Mouse (Mus musculus): ENCODE results near the gene Fgf5. TPM values are rescaled to one million over a fixed set of nuclear protein-coding genes. Genes with fewer than 3 reads are reported as not detected.

Gene Fgf5
- polyA plus RNA-seq, 1 experiment, result not detected

DNA sequence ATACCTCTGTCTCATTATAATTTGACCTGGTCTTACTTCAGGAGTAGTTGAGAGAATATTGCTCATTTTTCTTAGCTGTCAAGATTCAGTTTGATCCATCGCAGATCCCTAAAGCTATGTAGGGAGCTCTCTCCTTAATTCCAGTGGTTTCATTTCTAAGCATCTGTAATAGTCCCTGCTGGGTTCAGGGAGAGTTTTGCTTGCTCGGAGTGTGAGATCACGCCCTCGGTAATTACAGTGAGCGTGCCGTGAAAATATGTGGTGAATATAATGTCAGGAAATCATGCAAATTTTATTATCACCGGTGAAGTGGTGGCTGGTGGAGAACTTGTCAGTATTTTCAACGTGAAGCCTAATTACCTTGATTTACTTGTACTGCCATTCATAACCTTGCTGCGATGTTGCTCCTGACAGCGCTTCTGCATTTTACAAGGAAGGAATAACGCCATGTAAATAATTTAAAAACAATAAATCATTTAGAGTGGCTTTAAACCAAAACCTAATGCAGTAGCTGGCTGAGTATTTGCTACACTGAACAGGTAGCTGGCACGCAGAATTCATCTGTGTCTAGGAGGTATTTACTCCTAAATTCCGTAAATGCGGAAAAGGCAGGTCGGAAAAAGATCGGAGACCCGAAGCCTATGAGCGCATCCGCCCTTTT, 38.5 kb downstream of the Fgf5 start:
- Histone ChIP-seq H3K9me3 (ENCODE audit: control insufficient read depth, low read length) (0 out of 2 replicates have a peak, but pooled peaks cover 3% of the 10 kb centered on the region), H3K27me3 (ENCODE audit: control insufficient read depth) (peaks cover 16% of the 10 kb centered on the region), H3K4me1 (ENCODE audit: control insufficient read depth) (no peaks in the 10 kb centered on the region), H3K4me3 (replicated peaks) (no peak overlapping the region), H3K36me3 (ENCODE audit: control insufficient read depth) (no peaks in the 10 kb centered on the region)
- TF ChIP-seq GATA1 (IDR thresholded peaks at IDR 0.05; ENCODE audit: low read length) (no peak), TAL1 (IDR thresholded peaks at IDR 0.05; ENCODE audit: low read length) (no peak)

DNA sequence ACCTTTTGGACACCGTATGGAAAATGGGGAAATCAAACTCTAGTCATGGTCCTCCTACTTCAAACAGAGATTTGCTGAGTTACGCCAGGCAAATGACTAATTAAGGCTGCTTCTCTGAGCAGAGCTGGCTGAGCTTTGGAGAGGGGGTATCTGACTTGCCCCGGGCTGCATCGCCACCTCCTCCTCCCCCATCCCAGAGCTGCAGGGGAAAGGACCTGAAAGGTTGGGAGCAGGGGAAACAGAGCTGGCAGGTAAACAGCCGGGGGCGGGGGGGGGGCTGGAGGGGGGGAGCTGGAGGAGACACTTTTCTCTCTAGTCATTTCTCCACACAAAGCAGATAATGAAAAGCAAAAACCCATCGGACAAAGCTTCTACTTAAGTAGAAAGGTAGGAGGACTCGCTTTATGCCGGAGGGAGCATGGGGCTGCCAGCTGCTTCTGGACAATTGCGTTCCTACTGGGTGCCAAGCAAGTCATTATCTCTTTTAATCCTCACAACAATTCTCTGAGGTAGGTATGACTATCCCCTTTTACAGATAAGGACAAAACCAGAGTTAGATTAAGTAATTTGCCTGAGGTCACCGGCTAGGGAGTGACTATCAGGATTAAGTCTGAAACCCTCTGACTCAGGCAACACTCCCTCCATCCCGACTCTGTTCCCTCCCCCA, 39.2 kb downstream of the Fgf5 start:
- Histone ChIP-seq H3K9me3 (ENCODE audit: control insufficient read depth, low read length) (0 out of 2 replicates have a peak, but pooled peaks cover 3% of the 10 kb centered on the region), H3K4me1 (ENCODE audit: control insufficient read depth) (no peaks in the 10 kb centered on the region), H3K27me3 (ENCODE audit: control insufficient read depth) (peaks cover 16% of the 10 kb centered on the region), H3K4me3 (replicated peaks) (no peak overlapping the region), H3K36me3 (ENCODE audit: control insufficient read depth) (no peaks in the 10 kb centered on the region)
- TF ChIP-seq GATA1 (IDR thresholded peaks at IDR 0.05; ENCODE audit: low read length), result no peak
- no peak for TF ChIP-seq TAL1 (IDR thresholded peaks at IDR 0.05; ENCODE audit: low read length)

GRCm38 (mm10) chr5:98300079-98300478, 46.1 kb downstream of the Fgf5 start:
- TF ChIP-seq GATA1 (IDR thresholded peaks at IDR 0.05; ENCODE audit: low read length), result no peak
- TF ChIP-seq TAL1 (IDR thresholded peaks at IDR 0.05; ENCODE audit: low read length), result no peak
- no peak overlapping the region for H3K4me3 ChIP-seq (replicated peaks)
- H3K9me3 ChIP-seq (ENCODE audit: control insufficient read depth, low read length), result peaks cover 5% of the 10 kb centered on the region; the same call in 1 of the 2 replicates
- H3K27me3 ChIP-seq (ENCODE audit: control insufficient read depth), result no peaks in the 10 kb centered on the region
- no peaks in the 10 kb centered on the region for H3K4me1 ChIP-seq (ENCODE audit: control insufficient read depth)
- no peaks in the 10 kb centered on the region for H3K36me3 ChIP-seq (ENCODE audit: control insufficient read depth)

- H3K27me3 ChIP-seq (ENCODE audit: control insufficient read depth), result no peaks in the 10 kb centered on the region
- no peaks in the 10 kb centered on the region for H3K36me3 ChIP-seq (ENCODE audit: control insufficient read depth)
- no peak for TF ChIP-seq GATA1 (IDR thresholded peaks at IDR 0.05; ENCODE audit: low read length)
- no peak for TF ChIP-seq TAL1 (IDR thresholded peaks at IDR 0.05; ENCODE audit: low read length)
- no peaks in the 10 kb centered on the region for H3K4me1 ChIP-seq (ENCODE audit: control insufficient read depth)
- no peak overlapping the region for H3K4me3 ChIP-seq (replicated peaks)
- H3K9me3 ChIP-seq (ENCODE audit: control insufficient read depth, low read length), result peaks cover 5% of the 10 kb centered on the region; the same call in 1 of the 2 replicates
These were observed 51.7 kb downstream of the Fgf5 start for GRCm38 (mm10) chr5:98305673-98306072.

GRCm38 (mm10) chr5:98306528-98306927, 52.5 kb downstream of the Fgf5 start:
- Histone ChIP-seq H3K4me3 (replicated peaks) (no peak overlapping the region), H3K27me3 (ENCODE audit: control insufficient read depth) (no peaks in the 10 kb centered on the region), H3K9me3 (ENCODE audit: control insufficient read depth, low read length) (peaks cover 5% of the 10 kb centered on the region; the same call in 1 of the 2 replicates), H3K36me3 (ENCODE audit: control insufficient read depth) (no peaks in the 10 kb centered on the region), H3K4me1 (ENCODE audit: control insufficient read depth) (no peaks in the 10 kb centered on the region)
- TF ChIP-seq TAL1 (IDR thresholded peaks at IDR 0.05; ENCODE audit: low read length), result no peak
- TF ChIP-seq GATA1 (IDR thresholded peaks at IDR 0.05; ENCODE audit: low read length), result no peak

DNA sequence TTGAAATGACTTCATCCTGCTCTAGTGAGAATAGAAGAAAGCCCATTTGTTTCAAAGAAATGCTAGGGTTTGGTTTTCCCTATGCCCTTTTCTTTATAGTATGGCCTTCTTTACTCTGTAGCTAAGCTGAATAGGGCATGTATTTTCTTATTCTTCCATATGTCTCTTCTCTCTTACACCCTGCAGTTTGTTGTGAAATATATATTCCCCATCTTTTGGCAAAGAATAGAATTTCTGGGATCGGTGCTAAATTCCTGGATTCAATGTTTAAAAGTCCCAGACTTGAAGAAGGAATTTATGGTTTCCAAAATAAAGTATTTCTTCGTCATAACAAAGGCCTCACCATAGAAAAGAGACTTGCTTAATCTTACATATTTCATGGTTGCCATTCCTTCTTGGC, 72.6 kb downstream of the Fgf5 start:
- TF ChIP-seq GATA1 (IDR thresholded peaks at IDR 0.05; ENCODE audit: low read length), result no peak
- no peak for TF ChIP-seq TAL1 (IDR thresholded peaks at IDR 0.05; ENCODE audit: low read length)
- Histone ChIP-seq H3K36me3 (ENCODE audit: control insufficient read depth) (no peaks in the 10 kb centered on the region), H3K4me3 (replicated peaks) (no peak overlapping the region), H3K9me3 (ENCODE audit: control insufficient read depth, low read length) (no peaks in the 10 kb centered on the region), H3K27me3 (ENCODE audit: control insufficient read depth) (no peaks in the 10 kb centered on the region), H3K4me1 (ENCODE audit: control insufficient read depth) (peaks cover 5% of the 10 kb centered on the region)

Other genes starting within 250 kb of the Fgf5 start
- 0.02 TPM in 1 of 2 replicates, not detected in the other for gene Antxr2, start 223.1 kb upstream of the Fgf5 start, polyA plus RNA-seq (2012)
- gene Prdm8, start 87.0 kb upstream of the Fgf5 start, polyA plus RNA-seq (2012), result 0.02 TPM in 1 of 2 replicates, not detected in the other
- gene Cfap299, start 75.1 kb downstream of the Fgf5 start, polyA plus RNA-seq (2012), result not detected in 2 replicates

Measured in erythroblast, embryonic 14.5 days (primary cell).